In the genomic region with DNA sequence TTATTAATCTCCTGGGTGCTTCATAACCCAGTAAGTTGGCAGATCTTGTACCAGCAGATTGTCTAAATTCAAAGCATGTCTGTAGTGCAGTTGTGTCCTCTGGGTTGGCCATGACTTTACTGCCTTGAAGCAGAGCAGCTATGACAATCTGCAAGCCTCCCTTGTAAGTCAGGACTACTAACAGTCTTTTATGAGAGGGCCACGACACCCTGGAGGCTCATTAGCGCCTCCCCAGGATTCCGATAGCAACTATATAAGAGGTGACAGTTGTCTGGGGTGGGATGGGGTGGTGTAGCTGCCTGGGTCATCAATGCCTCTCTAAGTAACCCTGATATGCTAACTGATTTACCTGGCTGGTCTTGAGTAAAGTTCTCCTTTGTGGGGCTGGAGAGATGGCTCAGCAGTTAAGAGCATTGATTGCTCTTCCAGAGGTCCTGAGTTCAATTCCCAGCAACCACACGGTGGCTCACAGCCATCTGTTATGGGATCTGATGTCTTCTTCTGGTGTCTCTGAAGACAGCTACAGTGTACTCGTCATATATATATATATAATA, we compare ENCODE assay signal across 14 mouse cellular contexts. TPM values are rescaled to one million over a fixed set of nuclear protein-coding genes. Genes with fewer than 3 reads are reported as not detected.
DNase-seq lines count a peak whose midpoint lies in the region; ATAC-seq and TF ChIP-seq lines count a peak whose summit lies in the region.
"Had no signal": no experiment of that assay in that cellular context is flagged by ENCODE, and none has a peak within 500 bp of the region (broad histone marks: within the 10 kb centered on the region; RNA-seq: fewer than 3 reads in every experiment).

No protein-coding gene starts in this region.

- no peak overlapping the region for H3K4me3 ChIP-seq in heart, embryonic 11.5 days (ENCODE audit: low read depth, low read length)
- no peak overlapping the region for H3K4me3 ChIP-seq in layer of hippocampus, adult 2 months
- no peak overlapping the region for H3K4me3 ChIP-seq in limb, embryonic 13.5 days
- H3K4me3 ChIP-seq: neural tube, embryonic 12.5 days had no signal

- TF ChIP-seq CTCF in layer of hippocampus, adult 2 months (conservative IDR thresholded peaks at IDR 0.05) = peak; percentile 49

- 30% methylated on average over 5 of the region's 5 CpGs for WGBS in heart, embryonic 11.5 days (ENCODE audit: insufficient replicate concordance)
- 30% methylated on average over 5 of the region's 5 CpGs for WGBS in limb, embryonic 13.5 days

- no peak overlapping the region for H3K4me2 ChIP-seq in heart, embryonic 11.5 days
- no peak overlapping the region for H3K4me2 ChIP-seq in limb, embryonic 13.5 days (replicated peaks)
- H3K4me2 ChIP-seq: neural tube, embryonic 12.5 days had no signal

- no peaks in the 10 kb centered on the region for H3K36me3 ChIP-seq in heart, embryonic 11.5 days (ENCODE audit: control insufficient read depth, insufficient read depth, low read length)
- no peaks in the 10 kb centered on the region for H3K36me3 ChIP-seq in limb, embryonic 13.5 days
- H3K36me3 ChIP-seq: neural tube, embryonic 12.5 days had no signal

- H3K9me3 ChIP-seq in heart, embryonic 11.5 days (replicated peaks; ENCODE audit: control insufficient read depth, low read length) = no peaks in the 10 kb centered on the region
- no peaks in the 10 kb centered on the region for H3K9me3 ChIP-seq in limb, embryonic 13.5 days
- H3K9me3 ChIP-seq: neural tube, embryonic 12.5 days had no signal

- no peak for DNase-seq in heart, adult 8-10 months (ENCODE audit: low spot score)
- no peak for DNase-seq in layer of hippocampus, adult 2 months (ENCODE audit: low spot score in 2 of 2)
- no peak for DNase-seq in layer of hippocampus, postnatal 14 days (ENCODE audit: low spot score in 2 of 2)
- peak; percentile 70 for DNase-seq in 416B (ENCODE audit: low read depth)
- no peak for DNase-seq in cerebellum, postnatal 36 days
- DNase-seq: adrenal gland, adult 2 months; B cell, adult 2 months; cerebellum, adult 9-10 months; kidney, postnatal 4 days had no signal

- H3K27me3 ChIP-seq in heart, embryonic 11.5 days (ENCODE audit: control insufficient read depth, insufficient read depth, low read length) = no peaks in the 10 kb centered on the region
- no peaks in the 10 kb centered on the region for H3K27me3 ChIP-seq in limb, embryonic 13.5 days
- H3K27me3 ChIP-seq: neural tube, embryonic 12.5 days had no signal

- H3K9ac ChIP-seq in heart, embryonic 11.5 days (ENCODE audit: low read depth, low read length) = no peak overlapping the region
- no peak overlapping the region for H3K9ac ChIP-seq in limb, embryonic 13.5 days
- H3K9ac ChIP-seq: neural tube, embryonic 12.5 days had no signal

- 0 out of 2 replicates have a peak overlapping the region, but pooled peaks have one; percentile 18 for H3K27ac ChIP-seq in heart, embryonic 11.5 days (ENCODE audit: low read depth, low read length)
- peak overlapping the region; percentile 83 for H3K27ac ChIP-seq in layer of hippocampus, adult 2 months
- 0 out of 2 replicates have a peak overlapping the region, but pooled peaks have one; percentile 6 for H3K27ac ChIP-seq in limb, embryonic 13.5 days
- H3K27ac ChIP-seq: neural tube, embryonic 12.5 days had no signal

- no peak for ATAC-seq in heart, embryonic 11.5 days (replicated peaks; ENCODE audit: insufficient number of reproducible peaks, low FRiP score, low TSS enrichment)
- no peak for ATAC-seq in limb, embryonic 13.5 days (ENCODE audit: low FRiP score, low read depth)
- no peak for ATAC-seq in frontal cortex, adult (ENCODE audit: low TSS enrichment)
- ATAC-seq: midbrain, embryonic 16.5 days had no signal

- H3K4me1 ChIP-seq in heart, embryonic 11.5 days (ENCODE audit: control insufficient read depth, insufficient read depth, low read length) = peaks cover 12% of the 10 kb centered on the region; the same call in 1 of the 2 replicates
- peaks cover 13% of the 10 kb centered on the region for H3K4me1 ChIP-seq in limb, embryonic 13.5 days

RNA-seq across cellular contexts. Expression of a gene that starts 11.2 kb away (rescaled TPM):
- polyA plus RNA-seq in heart, embryonic 11.5 days (2014; fragmentation: Nextera tagmentation; extraction: Ambion mirVana) = 45.7 and 47.7 TPM in 2 replicates
- total RNA-seq in heart, adult 8-10 months (2022) = 10 to 100 TPM; 46.0 to 50.4 (median 47.1) TPM
- 100 to 1,000 TPM; 108 to 110 TPM for total RNA-seq in layer of hippocampus, adult 2 months (2021)
- 100 to 1,000 TPM; 126 to 133 TPM for total RNA-seq in layer of hippocampus, postnatal 14 days (2021)
- polyA plus RNA-seq in limb, embryonic 13.5 days (2015; fragmentation: Nextera tagmentation; extraction: Ambion mirVana) = 40.3 and 43.8 TPM in 2 replicates

RNA-seq across cellular contexts. Expression of a gene that starts 25.3 kb away (rescaled TPM):
- polyA plus RNA-seq in heart, embryonic 11.5 days (2014; fragmentation: Nextera tagmentation; extraction: Ambion mirVana) = 478 and 505 TPM in 2 replicates
- total RNA-seq in heart, adult 8-10 months (2022) = 100 to 1,000 TPM; 155 to 196 (median 171) TPM
- 100 to 1,000 TPM; 253 to 260 TPM for total RNA-seq in layer of hippocampus, adult 2 months (2021)
- total RNA-seq in layer of hippocampus, postnatal 14 days (2021) = 100 to 1,000 TPM; 218 to 276 TPM
- polyA plus RNA-seq in limb, embryonic 13.5 days (2015; fragmentation: Nextera tagmentation; extraction: Ambion mirVana) = 597 and 611 TPM in 2 replicates

Comparison
In these comparisons a context has a peak if more than half of its experiments do, and no peak if none do; other contexts are left out.
1. H3K27ac ChIP-seq: peak in every context shown above with its lines; median percentile 83 in layer of hippocampus, adult 2 months; 18 in heart, embryonic 11.5 days; 6 in limb, embryonic 13.5 days.